Mouse (Mus musculus) c-Kit-positive CD71-negative TER-119-negative erythroid progenitor cells, embryonic 14.5 days (primary cell): ENCODE data around the gene Olfr1212.

ENCODE experiments used
- DNase-seq: peaks from one replicate; pipeline ENCODE4 v3.0.0-alpha.2; 2013; ENCODE audit warnings: low read depth

Gene Olfr1212

DNA sequence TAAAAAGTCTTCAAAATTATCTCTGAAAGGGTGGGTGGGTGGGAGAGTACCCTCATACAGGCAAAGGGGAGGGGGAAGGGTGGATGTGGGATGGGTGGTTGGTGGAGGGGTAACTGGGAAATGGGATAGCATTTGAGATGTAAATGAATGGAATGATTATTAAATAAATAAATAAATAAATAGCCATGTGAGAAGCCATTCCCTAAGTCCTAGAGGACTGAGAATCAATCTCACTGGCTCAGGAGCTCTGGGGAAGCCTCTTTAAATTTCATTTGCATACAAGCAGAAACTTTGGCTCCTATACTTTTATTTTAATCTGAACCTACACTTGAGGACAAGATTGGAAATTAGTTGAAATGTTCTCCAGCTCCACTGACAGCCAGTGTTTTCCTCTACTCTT, at the start of gene Olfr1212:
Gene Olfr1212 (plus strand): TSS at position 301 of the 400 bp plus-strand sequence.
- DNase-seq = no peak

DNA sequence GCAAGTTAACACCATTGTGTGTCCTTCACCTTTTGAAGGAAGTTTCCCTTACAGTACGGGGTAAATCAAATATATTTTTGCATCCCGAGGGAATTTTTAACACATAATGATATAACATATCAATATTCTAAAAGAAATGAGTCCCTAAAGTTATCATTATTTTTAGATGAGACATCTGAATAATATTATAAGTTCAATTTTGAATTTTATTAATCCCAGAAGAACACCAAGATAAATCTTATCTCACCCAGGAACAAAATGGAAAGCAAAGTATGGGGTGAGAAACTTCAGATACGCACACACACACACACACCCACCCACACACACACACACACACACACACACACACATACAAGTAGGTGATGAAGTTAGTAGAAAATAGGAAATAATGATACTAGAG, 38.7 kb upstream of the Olfr1212 start, which contains the start of gene Olfr1209:
Gene Olfr1209 (minus strand): TSS at position 101 of the 400 bp plus-strand sequence.
- DNase-seq = no peak

DNA sequence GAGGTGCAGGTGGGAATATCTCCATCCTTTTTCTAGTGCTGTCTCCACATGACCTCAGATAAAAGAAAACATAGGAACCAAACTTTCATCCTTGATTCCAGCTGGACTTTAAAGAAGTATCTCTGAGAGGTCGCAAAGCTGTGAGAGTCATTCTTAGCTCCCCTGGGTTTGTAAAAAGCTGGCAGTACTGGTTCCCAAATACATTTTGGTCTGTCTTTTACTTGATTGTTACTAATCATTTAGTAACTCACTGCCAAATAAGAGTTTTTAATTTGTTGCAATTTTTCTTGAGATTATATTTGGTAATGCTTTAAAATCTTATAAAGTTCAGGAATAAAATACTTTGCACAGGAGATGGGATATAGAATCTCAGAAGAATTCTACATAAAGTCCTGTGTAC, 15.8 kb upstream of the Olfr1212 start, which contains the start of gene Olfr1211:
Gene Olfr1211 (minus strand): TSS at position 101 of the 400 bp plus-strand sequence.
- no peak for DNase-seq

DNA sequence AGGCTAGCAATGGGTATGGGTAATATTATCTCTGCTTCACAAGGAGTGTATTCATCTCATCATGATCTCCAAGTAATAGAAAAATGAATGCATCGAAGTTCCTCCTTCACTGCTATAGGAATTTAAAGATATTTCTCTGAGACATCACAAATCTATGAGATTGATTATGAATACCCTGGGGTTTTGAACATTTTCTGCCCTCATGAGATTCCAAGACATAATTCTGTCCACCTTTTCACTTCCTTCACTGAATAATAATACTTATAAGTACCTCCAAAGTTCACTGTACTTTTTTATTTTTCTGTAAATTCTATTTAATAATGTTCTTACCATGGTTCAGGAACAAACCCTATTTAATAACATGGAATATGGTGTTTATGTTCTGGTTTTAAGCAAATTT, 26.4 kb downstream of the Olfr1212 start, which contains the start of gene Gm13762:
Gene Gm13762 (minus strand): TSS at position 101 of the 400 bp plus-strand sequence.
- DNase-seq = no peak

DNA sequence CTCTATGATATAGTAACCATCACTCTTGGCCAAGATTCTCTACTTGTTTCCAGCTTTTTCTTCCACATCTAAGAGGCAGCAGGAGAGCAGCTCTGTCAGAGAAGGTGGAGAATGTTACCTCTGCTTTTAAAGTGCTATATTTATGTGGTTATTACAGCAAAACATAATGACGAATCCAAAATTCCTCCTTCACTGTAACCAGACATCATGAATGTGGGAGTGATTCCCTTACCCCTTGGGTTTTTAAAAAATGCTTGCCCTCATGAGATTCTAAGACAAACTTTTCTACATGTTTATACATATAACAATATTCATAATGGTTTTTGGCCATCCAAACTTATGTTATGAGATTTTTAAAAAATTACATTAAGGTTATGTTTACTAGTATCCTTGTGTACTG, 38.8 kb downstream of the Olfr1212 start, which contains the start of gene Olfr1214:
Gene Olfr1214 (minus strand): TSS at position 101 of the 400 bp plus-strand sequence.
- no peak for DNase-seq

DNA sequence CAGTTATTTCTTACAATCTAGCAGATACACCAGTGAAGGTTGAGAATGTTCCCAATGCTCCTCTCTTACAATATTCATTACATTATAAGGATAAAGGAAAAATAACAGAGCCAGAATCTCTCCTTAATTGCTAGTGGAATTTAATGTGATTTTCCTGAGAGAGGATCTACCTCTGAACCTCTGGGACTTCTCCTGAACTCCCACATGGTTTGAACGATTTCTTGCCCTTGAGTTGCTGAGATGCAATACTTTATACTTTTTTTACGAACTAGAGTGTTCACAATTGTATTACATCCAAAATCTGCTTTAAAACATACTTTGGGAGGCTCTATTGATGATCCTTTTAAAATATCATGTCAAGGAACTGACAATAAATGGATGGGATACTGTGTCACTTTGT, 53.1 kb downstream of the Olfr1212 start, which contains the start of gene Olfr1215:
Gene Olfr1215 (minus strand): TSS at position 101 of the 400 bp plus-strand sequence.
- no peak for DNase-seq
